Mouse (Mus musculus): ENCODE data around the gene Foxp1.

- TF ChIP-seq CTCF (IDR thresholded peaks at IDR 0.05; ENCODE audit: extremely low read depth, insufficient read depth, insufficient read length, insufficient replicate concordance): no peak
- TF ChIP-seq POLR2A (IDR thresholded peaks at IDR 0.05; ENCODE audit: low read depth, low read length): no peak
Observed at GRCm38 (mm10) chr6:99520676-99521037, 1.9 kb downstream of the Foxp1 start.
